Mouse (Mus musculus): ENCODE measurements at regions not wholly inside any gene's neighbourhood (a gene's known extent, or its start where the extent isn't known, plus 50 kb on each side); places are given as distances from the start of the nearest gene placed in this dataset.

DNA sequence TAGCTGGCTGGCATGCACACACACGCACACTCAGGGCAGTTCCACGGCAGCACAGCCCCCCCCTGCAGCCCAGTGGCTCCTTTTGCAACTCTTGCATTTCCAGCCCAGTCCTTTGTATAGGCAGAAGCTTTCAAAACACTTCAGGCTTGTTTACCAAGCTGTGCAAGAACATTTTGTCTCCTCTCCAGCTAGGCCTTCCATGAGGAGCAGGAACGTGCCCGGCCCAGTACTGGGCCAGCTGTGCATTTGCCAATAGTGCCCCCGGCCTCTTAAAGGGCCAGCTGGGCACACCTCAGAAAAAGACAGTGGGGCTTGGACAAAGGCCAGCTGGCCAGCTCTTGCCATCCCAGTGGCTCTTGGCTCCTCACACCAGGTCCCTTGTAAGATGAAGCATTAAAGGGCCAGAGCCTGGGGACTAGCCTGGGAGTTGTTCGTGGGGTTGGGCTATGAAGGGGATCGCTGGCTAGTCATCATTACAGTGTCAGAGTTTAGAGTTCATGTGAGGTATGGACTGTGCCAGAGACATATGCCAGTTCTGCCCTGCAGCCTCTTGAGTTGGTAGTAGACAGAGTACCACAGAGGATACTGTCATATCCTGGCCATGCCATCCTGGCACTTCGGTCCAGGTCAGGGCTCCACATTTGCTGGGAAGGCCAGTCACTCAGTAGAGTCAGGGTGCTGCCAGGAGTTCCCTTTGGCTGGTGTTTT, 77.0 kb upstream of the Rxra start:
- TF ChIP-seq USF1 (IDR thresholded peaks at IDR 0.05; ENCODE audit: low read depth, low read length) (no peak), E2F4 (IDR thresholded peaks at IDR 0.05; ENCODE audit: insufficient replicate concordance, low read depth, low read length) (no peak), POLR2A (IDR thresholded peaks at IDR 0.05; ENCODE audit: low read depth, low read length) (no peak), CTCF (conservative IDR thresholded peaks at IDR 0.05 in 1 of 2, IDR thresholded peaks at IDR 0.05 in 1 of 2; ENCODE audit: low read depth in 2 of 2, low read length in 2 of 2) (no peak), TCF12 (IDR thresholded peaks at IDR 0.05; ENCODE audit: low read depth, low read length) (no peak), SMC3 (IDR thresholded peaks at IDR 0.05; ENCODE audit: low read depth, low read length) (no peak), UBTF (IDR thresholded peaks at IDR 0.05; ENCODE audit: low read depth, low read length) (no peak)
